Mouse (Mus musculus) lung, postnatal 0 days (tissue): ENCODE data around the gene Fam131c.

Experiments
- CTCF ChIP-seq: IDR thresholded peaks from 2 replicates; pipeline ENCODE4 v1.5.1; 2016; ENCODE audit warnings: antibody characterized with exemption, mild to moderate bottlenecking
- EP300 ChIP-seq: IDR thresholded peaks from 2 replicates; pipeline ENCODE4 v1.6.1; 2016; ENCODE audit warnings: antibody characterized with exemption, mild to moderate bottlenecking, control low read depth

GRCm38 (mm10) chr4:141345219-141345618 is 22.8 kb upstream of the Fam131c start:
- TF ChIP-seq CTCF = no peak
- no peak for TF ChIP-seq EP300
